Mouse (Mus musculus) C2C12 (cell line): ENCODE data around the gene Cux2. TPM values are rescaled to one million over a fixed set of nuclear protein-coding genes. Genes with fewer than 3 reads are reported as not detected.

Experiments used
- H3K27me3 ChIP-seq: one replicate; pipeline ENCODE4 v1.6.1; 2011; ENCODE audit not compliant: control insufficient read depth, insufficient read depth, insufficient read length
- H3K36me3 ChIP-seq: one replicate; pipeline ENCODE4 v1.6.1; 2011; ENCODE audit not compliant: control insufficient read depth, insufficient read depth
- H3K4me3 ChIP-seq: one replicate; pipeline ENCODE4 v1.5.1; 2011; ENCODE audit warnings: mild to moderate bottlenecking, control low read depth; ENCODE audit not compliant: poor library complexity, insufficient read depth, severe bottlenecking
- H3K79me2 ChIP-seq: one replicate; pipeline ENCODE4 v1.6.1; 2011; ENCODE audit not compliant: control insufficient read depth, insufficient read depth
- H3K79me3 ChIP-seq: one replicate; pipeline ENCODE4 v1.6.1; 2011; ENCODE audit warnings: low read depth, control low read depth
- H3ac ChIP-seq: one replicate; pipeline ENCODE3; 2011; ENCODE audit warnings: low read depth; ENCODE audit not compliant: control insufficient read depth, insufficient read length
- CEBPB ChIP-seq: IDR thresholded peaks from one replicate; pipeline ENCODE4 v1.6.1; 2011; ENCODE audit warnings: low read depth, mild to moderate bottlenecking, control low read depth, moderate library complexity
- CTCF ChIP-seq: IDR thresholded peaks from one replicate; pipeline ENCODE4 v1.5.1; 2011; ENCODE audit not compliant: control insufficient read depth, insufficient read depth, insufficient read length
- FOSL1 ChIP-seq: IDR thresholded peaks from one replicate; pipeline ENCODE4 v1.8.0; 2011; ENCODE audit warnings: mild to moderate bottlenecking, low read length; ENCODE audit not compliant: poor library complexity, insufficient read depth, severe bottlenecking
- MAX ChIP-seq: IDR thresholded peaks from one replicate; pipeline ENCODE4 v1.6.1; 2011; ENCODE audit warnings: mild to moderate bottlenecking, control low read depth
- MYOD1 ChIP-seq: IDR thresholded peaks from one replicate; pipeline ENCODE4 v1.6.1; 2011; ENCODE audit warnings: low read depth; ENCODE audit not compliant: control insufficient read depth, insufficient read length
- MYOG ChIP-seq: IDR thresholded peaks from one replicate; pipeline ENCODE4 v1.6.1; 2011; ENCODE audit not compliant: control insufficient read depth, insufficient read length; ENCODE audit errors: extremely low read depth
- USF1 ChIP-seq: IDR thresholded peaks from one replicate; pipeline ENCODE4 v1.6.1; 2011; ENCODE audit warnings: low read depth, mild to moderate bottlenecking, control low read depth, moderate library complexity
- polyA plus RNA-seq: library from polyadenylated mRNA; unstranded; fragments of >200 nt; fragmentation: generic; extraction: Trizol; gene quantifications from one replicate; pipeline ENCODE4 v1.2.1, GENCODE M21; 2012; ENCODE audit warnings: missing spikeins

Cux2 gene
- polyA plus RNA-seq, 1 experiment: 0.08 TPM

DNA sequence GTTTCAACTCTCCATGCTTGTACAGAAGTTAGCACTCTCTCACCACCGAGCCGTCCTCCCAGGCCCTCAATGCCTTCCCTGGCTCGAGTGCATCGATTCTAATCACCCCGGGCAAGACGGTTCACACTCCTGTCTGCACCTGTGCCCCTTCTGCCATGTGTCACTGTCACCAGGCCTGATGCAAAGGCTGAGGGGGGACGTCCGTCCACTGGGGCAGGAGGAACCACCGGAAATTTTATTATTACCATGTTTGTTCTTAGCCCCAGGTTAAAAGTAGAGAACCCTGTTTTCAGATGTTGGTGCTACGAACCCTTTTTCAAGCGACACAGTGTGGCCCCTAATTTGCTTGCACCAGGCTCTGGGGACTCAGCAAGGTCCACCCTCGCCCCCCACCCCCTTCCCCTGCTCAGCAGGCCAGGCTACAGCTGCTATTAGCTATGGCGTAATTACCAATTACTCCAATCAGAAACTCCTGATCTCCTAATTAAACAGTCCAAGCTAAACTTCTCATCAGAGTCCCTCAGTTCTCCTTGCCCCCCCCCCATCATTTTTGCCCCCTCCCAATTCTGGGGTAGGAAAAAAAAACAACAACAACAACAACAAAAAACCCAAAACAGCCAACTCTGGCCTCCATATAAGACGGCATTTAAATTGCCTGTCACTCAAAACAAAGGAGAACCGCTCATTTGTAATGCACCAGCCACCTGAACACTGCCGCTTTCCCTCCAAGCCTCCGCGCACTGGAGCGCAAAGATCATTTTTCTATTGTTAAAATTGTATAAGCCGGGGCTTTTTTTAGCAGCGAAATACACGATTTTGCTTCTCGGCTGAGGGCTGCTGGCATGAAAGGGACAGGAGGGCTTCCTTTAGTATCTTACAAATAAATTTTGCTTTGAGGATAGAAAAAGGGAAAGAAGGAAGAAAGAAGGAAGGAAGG is 146.8 kb downstream of the Cux2 start:
- Histone ChIP-seq H3K27me3 (peaks cover 80% of the 10 kb centered on the region), H3K79me3 (no peaks in the 10 kb centered on the region), H3ac (no peak overlapping the region), H3K79me2 (no peaks in the 10 kb centered on the region), H3K4me3 (no peak overlapping the region), H3K36me3 (no peaks in the 10 kb centered on the region)
- TF ChIP-seq MAX (no peak), FOSL1 (no peak), CTCF (no peak), CEBPB (no peak), MYOD1 (no peak), USF1 (no peak), MYOG (no peak)

DNA sequence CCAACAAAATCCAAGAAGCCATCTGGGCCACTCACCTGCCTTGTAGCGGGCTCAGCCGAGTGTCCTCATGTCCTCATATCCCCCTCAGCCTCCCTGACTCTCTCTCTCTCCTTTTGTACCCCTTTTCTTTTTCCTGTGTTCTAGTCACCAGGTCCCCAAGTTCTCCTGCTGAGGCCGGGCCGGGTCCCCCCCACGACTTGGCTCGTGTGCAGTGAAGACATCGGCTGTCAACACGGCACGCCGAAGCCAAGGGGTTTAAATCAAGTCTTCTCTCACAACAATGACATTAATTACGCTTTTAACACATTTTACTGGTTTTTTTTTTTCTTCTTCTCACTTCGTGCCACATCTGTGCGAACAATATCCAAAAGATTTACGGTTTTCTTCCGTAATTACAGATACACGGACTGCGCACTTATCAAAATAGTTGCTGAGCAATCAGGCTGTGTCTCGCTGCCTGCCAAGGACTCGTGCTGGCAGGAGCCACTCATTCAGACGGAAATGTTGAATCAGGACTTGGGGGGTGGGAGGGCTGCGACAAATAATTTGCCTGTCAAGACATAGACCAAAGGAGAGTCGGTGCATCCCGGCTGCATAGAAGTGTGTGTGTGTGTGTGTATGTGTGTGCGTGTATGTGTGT is 154.7 kb downstream of the Cux2 start:
- H3ac ChIP-seq: no peak overlapping the region
- H3K36me3 ChIP-seq: no peaks in the 10 kb centered on the region
- no peak overlapping the region for H3K4me3 ChIP-seq
- peaks cover 93% of the 10 kb centered on the region for H3K27me3 ChIP-seq
- H3K79me3 ChIP-seq: no peaks in the 10 kb centered on the region
- TF ChIP-seq CTCF (no peak), FOSL1 (no peak), MYOD1 (no peak), USF1 (no peak), MAX (no peak), CEBPB (no peak), MYOG (no peak)
- H3K79me2 ChIP-seq: no peaks in the 10 kb centered on the region

DNA sequence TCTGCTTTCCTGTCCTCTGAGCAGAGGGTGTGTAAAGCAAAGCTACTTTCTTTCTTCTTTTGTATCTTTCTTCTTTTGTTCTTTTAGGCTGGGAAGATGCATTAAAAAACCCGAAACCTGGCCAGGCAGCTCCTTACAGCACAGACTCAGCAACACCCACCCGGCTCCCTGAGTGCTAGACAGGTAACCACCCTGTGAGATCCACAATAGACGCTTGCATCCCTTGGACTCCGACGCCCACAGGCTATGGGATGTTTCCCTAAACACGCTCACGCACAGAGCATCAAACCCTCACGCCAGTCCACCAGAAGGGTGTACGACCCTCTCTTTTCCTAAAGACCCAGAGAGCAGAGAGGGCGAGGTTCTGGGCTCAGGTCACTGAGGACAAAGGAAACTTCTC is 155.3 kb downstream of the Cux2 start:
- Histone ChIP-seq H3K79me3 (no peaks in the 10 kb centered on the region), H3K27me3 (peaks cover 98% of the 10 kb centered on the region), H3ac (no peak overlapping the region)

DNA sequence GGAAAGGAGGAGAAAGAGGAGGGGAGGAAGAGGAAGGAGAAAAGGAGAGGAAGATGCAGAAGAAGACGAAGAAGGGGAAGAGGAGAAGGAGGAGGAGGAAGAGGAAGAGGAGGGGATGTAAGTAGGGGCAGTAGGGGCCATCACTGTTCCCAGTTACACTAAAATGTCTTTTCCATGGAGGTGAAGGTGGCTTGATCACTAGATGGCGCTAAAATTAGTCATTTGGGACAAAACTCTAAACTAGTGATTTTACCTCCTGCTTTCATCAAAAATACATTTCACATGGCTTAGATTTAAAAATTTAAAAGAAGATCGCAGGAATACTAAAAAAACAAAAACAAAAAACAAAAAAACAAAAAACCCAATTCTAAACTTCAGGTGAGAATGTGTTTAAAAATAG is 156.3 kb downstream of the Cux2 start:
- H3K4me3 ChIP-seq: no peak overlapping the region

More for the DNA sequence above, 155.3 kb downstream of the Cux2 start:
- Histone ChIP-seq H3K4me3 (no peak overlapping the region), H3K79me2 (no peaks in the 10 kb centered on the region), H3K36me3 (no peaks in the 10 kb centered on the region)
- no peak for TF ChIP-seq MYOG
- TF ChIP-seq USF1: no peak
- TF ChIP-seq MAX: no peak
- no peak for TF ChIP-seq CEBPB
- TF ChIP-seq CTCF: no peak
- TF ChIP-seq MYOD1: no peak
- TF ChIP-seq FOSL1: no peak

DNA sequence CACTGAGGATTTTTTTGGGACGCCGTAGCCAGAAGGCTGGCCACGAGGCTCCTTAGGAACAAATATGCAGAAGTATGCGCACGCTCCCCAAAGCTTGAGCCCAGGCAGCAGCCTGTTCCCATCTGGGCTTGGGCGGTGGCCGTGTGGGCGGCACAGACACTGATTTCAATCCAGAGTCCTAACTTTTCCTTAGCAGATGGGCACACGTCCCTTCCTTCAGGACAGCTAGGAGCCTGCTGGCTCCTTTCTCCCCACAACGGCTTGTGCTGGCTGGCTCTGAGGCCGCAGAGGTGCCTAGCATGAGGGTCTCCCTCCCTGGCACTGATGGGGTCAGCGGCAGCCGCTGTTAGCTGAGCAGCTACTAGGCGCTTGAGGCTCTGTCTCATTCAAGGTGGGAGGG is 157.6 kb downstream of the Cux2 start:
- Histone ChIP-seq H3K79me3 (no peaks in the 10 kb centered on the region), H3K27me3 (peaks cover 81% of the 10 kb centered on the region), H3K4me3 (no peak overlapping the region), H3ac (no peak overlapping the region), H3K36me3 (no peaks in the 10 kb centered on the region), H3K79me2 (no peaks in the 10 kb centered on the region)
- TF ChIP-seq CEBPB: no peak
- no peak for TF ChIP-seq USF1
- TF ChIP-seq MYOD1: no peak
- TF ChIP-seq CTCF: no peak
- TF ChIP-seq MAX: no peak
- TF ChIP-seq MYOG: no peak
- TF ChIP-seq FOSL1: no peak

More for the DNA sequence above, 156.3 kb downstream of the Cux2 start:
- no peak for TF ChIP-seq MYOG
- TF ChIP-seq USF1: no peak
- TF ChIP-seq MAX: no peak
- no peak for TF ChIP-seq MYOD1
- TF ChIP-seq FOSL1: no peak
- no peak for TF ChIP-seq CEBPB
- TF ChIP-seq CTCF: no peak
- Histone ChIP-seq H3K79me2 (no peaks in the 10 kb centered on the region), H3K36me3 (no peaks in the 10 kb centered on the region), H3K27me3 (peaks cover 93% of the 10 kb centered on the region), H3ac (no peak overlapping the region), H3K79me3 (no peaks in the 10 kb centered on the region)
